Mouse (Mus musculus) layer of hippocampus, adult 2 months (tissue): ENCODE data around the gene Iqgap3. TPM values are rescaled to one million over a fixed set of nuclear protein-coding genes. Genes with fewer than 3 reads are reported as not detected.
A peak's percentile ranks its signal among the peaks of the same experiment; 100 is the strongest.

Experiments used
- DNase-seq, 2 experiments: peaks; one replicate each; pipeline ENCODE4 v3.0.0; 2022; ENCODE audit warnings: low spot score in 2 of 2
- H3K27ac ChIP-seq: fragments of 200-600 bp; 2 replicates; pipeline ENCODE4 v1.8.1; 2022
- H3K4me3 ChIP-seq: fragments of 200-600 bp; 2 replicates; pipeline ENCODE4 v1.8.1; 2022; ENCODE audit warnings: mild to moderate bottlenecking
- CTCF ChIP-seq: fragments of 200-600 bp; conservative IDR thresholded peaks from 2 replicates; pipeline ENCODE4 v1.8.1; 2022; ENCODE audit warnings: antibody characterized with exemption, mild to moderate bottlenecking, moderate library complexity
- total RNA-seq, 2 experiments: library from RNA; stranded (reverse); gene quantifications; 2 replicates each; pipeline ENCODE4 v1.2.3; 2021

The Iqgap3 gene
- total RNA-seq, 2 experiments from 2014 or later, result 0.25 to 0.59 TPM

DNA sequence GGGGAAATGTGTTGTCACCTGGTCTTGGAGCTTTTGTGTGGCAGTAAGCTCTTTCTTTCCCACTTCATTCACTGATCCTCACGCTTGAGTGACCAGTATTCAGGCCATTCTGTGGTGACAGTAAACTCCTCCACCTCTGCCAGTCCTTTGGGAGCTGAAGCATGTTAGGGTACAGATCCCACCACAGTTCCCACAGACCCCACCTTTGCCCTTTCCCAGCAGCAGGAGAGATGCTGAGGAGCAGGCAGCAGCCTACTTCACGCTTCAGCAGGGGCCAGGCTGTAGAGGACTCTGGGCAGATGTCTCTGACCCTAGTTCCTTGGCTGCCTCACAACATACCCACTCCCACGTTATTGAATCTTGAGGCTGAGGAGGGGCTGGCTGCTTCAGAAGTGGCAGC, 82.5 kb downstream of the Iqgap3 start:
- DNase-seq, result no peak
- Histone ChIP-seq H3K4me3 (no peak overlapping the region), H3K27ac (peak overlapping the region; percentile 88)
- TF ChIP-seq CTCF, result no peak

DNA sequence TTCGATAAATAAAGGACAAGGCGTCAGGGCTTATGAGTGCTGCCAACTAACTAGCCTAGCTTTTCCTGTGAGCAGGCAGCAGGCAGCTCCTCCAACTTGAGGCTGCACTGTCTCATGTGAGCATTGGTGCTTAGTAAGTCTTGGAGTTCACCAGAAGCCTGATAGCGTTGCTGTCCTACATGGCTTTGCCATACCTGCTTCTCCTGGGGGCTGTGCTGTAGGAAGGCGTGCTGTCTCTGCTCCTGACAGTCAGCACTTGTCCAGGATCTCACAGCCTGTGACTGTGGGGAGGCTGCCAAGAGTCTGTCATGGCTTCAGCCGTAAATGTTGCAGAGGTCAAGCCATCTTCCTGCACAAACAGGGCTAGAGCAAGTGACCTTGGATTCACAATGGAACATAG, 84.3 kb downstream of the Iqgap3 start:
- H3K27ac ChIP-seq, result peak overlapping the region; percentile 49; the same call in 1 of the 2 replicates

DNA sequence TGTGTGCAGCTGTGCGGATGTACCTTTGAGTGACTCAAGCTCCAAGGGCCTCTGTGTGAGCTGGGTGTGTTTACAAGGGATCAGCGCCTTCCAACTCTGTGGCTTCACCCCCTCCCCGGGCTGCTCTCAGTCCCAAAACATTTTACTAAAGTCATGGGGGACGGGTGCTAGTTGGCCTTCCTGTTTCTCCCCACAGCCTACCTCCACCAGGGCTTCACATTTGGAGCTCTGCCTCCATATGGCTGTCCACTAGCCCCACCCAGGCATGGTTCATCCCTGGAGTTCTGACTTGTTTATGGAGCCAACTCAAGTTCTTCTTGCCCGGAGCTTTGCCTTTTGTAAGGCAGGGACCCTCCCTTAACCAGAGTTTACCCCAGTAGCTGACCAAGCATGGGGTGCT, 88.6 kb downstream of the Iqgap3 start:
- no peak for TF ChIP-seq CTCF
- DNase-seq, result no peak
- Histone ChIP-seq H3K4me3 (no peak overlapping the region), H3K27ac (peak overlapping the region; percentile 70)

More for the DNA sequence above, 84.3 kb downstream of the Iqgap3 start:
- H3K4me3 ChIP-seq, result no peak overlapping the region
- DNase-seq, result no peak
- no peak for TF ChIP-seq CTCF

Other genes with a start within 250 kb of the Iqgap3 start
- not detected for gene Sh2d2a, start 235.2 kb upstream of the Iqgap3 start, total RNA-seq
- 10 to 100 TPM; 58.0 to 60.0 TPM for gene Prcc, start 196.4 kb upstream of the Iqgap3 start, total RNA-seq
- 100 to 1,000 TPM; 140 to 146 TPM for gene Hdgf, start 175.7 kb upstream of the Iqgap3 start, total RNA-seq
- 10 to 100 TPM; 54.3 to 55.1 TPM for gene Mrpl24, start 162.5 kb upstream of the Iqgap3 start, total RNA-seq
- 10 to 100 TPM; 14.2 to 15.8 TPM for gene Isg20l2, start 151.7 kb upstream of the Iqgap3 start, total RNA-seq
- gene Rrnad1, start 151.3 kb upstream of the Iqgap3 start, total RNA-seq, result 10 to 100 TPM; 24.7 to 27.4 TPM
- 1 to 10 TPM; 1.6 to 3.7 TPM for gene Crabp2, start 133.3 kb upstream of the Iqgap3 start, total RNA-seq
- gene Nes, start 110.9 kb upstream of the Iqgap3 start, total RNA-seq, result 1 to 10 TPM; 4.0 to 4.8 TPM
- 100 to 1,000 TPM; 309 to 328 TPM for gene Bcan, start 81.7 kb upstream of the Iqgap3 start, total RNA-seq
- 10 to 100 TPM; 16.2 to 16.5 TPM for gene Hapln2, start 54.4 kb upstream of the Iqgap3 start, total RNA-seq
- 10 to 100 TPM; 15.0 to 16.5 TPM for gene Gpatch4, start 38.9 kb upstream of the Iqgap3 start, total RNA-seq
- gene Naxe, start 23.5 kb upstream of the Iqgap3 start, total RNA-seq, result 10 to 100 TPM; 79.2 to 81.8 TPM
- gene Ttc24, start 3.7 kb upstream of the Iqgap3 start, total RNA-seq, result not detected
- 100 to 1,000 TPM; 206 to 210 TPM for gene Mef2d, start 60.4 kb downstream of the Iqgap3 start, total RNA-seq
- gene Rhbg, start 172.7 kb downstream of the Iqgap3 start, total RNA-seq, result not detected
- under 1 TPM in 1 of 2 experiments, not detected in 1; 0.59 TPM for gene Gm38392, start 205.2 kb downstream of the Iqgap3 start, total RNA-seq
- gene Tsacc, start 215.0 kb downstream of the Iqgap3 start, total RNA-seq, result 1 to 10 TPM; 3.0 to 5.2 TPM
- 100 to 1,000 TPM; 171 to 193 TPM for gene Cct3, start 215.1 kb downstream of the Iqgap3 start, total RNA-seq
- 10 to 100 TPM; 68.9 to 77.9 TPM for gene Glmp, start 243.1 kb downstream of the Iqgap3 start, total RNA-seq